Comparison of ENCODE assay signal across 9 mouse cellular contexts in genomic region chr8:104541515-104541880, GRCm38 (mm10). TPM values are rescaled to one million over a fixed set of nuclear protein-coding genes. Genes with fewer than 3 reads are reported as not detected.
A peak's percentile ranks its signal among the peaks of the same experiment; 100 is the strongest.
DNase-seq lines count a peak whose midpoint lies in the region; ATAC-seq and TF ChIP-seq lines count a peak whose summit lies in the region.
"Had no signal": no experiment of that assay in that cellular context is flagged by ENCODE, and none has a peak within 500 bp of the region (broad histone marks: within the 10 kb centered on the region; RNA-seq: fewer than 3 reads in every experiment).

No protein-coding gene starts in this region.

- no peak overlapping the region for H3K9ac ChIP-seq in liver, embryonic 14.5 days (replicated peaks)

- H3K9me3 ChIP-seq in liver, embryonic 14.5 days (ENCODE audit: control insufficient read depth, low read length): no peaks in the 10 kb centered on the region

- H3K4me2 ChIP-seq in liver, embryonic 14.5 days (ENCODE audit: low read depth): peak overlapping the region; percentile 65

- peak overlapping the region; percentile 52; the same call in 1 of the 2 replicates for H3K27ac ChIP-seq in gastrocnemius, adult 2 months
- H3K27ac ChIP-seq in testis, adult 2 months (ENCODE audit: control insufficient read depth, insufficient read depth, low read depth, low read length): no peak overlapping the region
- no peak overlapping the region for H3K27ac ChIP-seq in liver, embryonic 14.5 days

- peaks cover 11% of the 10 kb centered on the region for H3K4me1 ChIP-seq in testis, adult 2 months (ENCODE audit: control insufficient read depth, insufficient read depth, low read length)
- H3K4me1 ChIP-seq in liver, embryonic 14.5 days (replicated peaks; ENCODE audit: control insufficient read depth in 2 of 2, insufficient read depth in 2 of 2, low read length in 1 of 2): no peaks in the 10 kb centered on the region

- H3K4me3 ChIP-seq in gastrocnemius, adult 2 months: peak overlapping the region; percentile 82
- peak overlapping the region; percentile 69 for H3K4me3 ChIP-seq in testis, adult 2 months (ENCODE audit: control insufficient read depth, low read depth, low read length)
- H3K4me3 ChIP-seq in liver, embryonic 14.5 days (ENCODE audit: insufficient read depth in 1 of 2, low read depth in 2 of 2, low read length in 2 of 2): peak overlapping the region; percentile 41 to 48; a peak in 3 of 4 replicates

- TF ChIP-seq POLR2A in testis, adult 2 months (IDR thresholded peaks at IDR 0.05; ENCODE audit: control insufficient read depth, low read depth, low read length): no peak

- no peaks in the 10 kb centered on the region; the same call in 1 of the 2 replicates for H3K27me3 ChIP-seq in testis, adult 2 months (ENCODE audit: control insufficient read depth, insufficient read depth, low read length)
- H3K27me3 ChIP-seq in liver, embryonic 14.5 days (ENCODE audit: control insufficient read depth, insufficient read depth, low read length): peaks cover 47% of the 10 kb centered on the region

- no peak for TF ChIP-seq EP300 in liver, embryonic 14.5 days (IDR thresholded peaks at IDR 0.05; ENCODE audit: low read depth)

- no peak for DNase-seq in gastrocnemius, adult 2 months
- DNase-seq in gastrocnemius, postnatal 36 days: no peak
- no peak for DNase-seq in testis, postnatal 14 days (ENCODE audit: low spot score)
- DNase-seq in liver, embryonic 14.5 days (ENCODE audit: low read depth in 3 of 3, low spot score in 3 of 3): no peak
- no peak for DNase-seq in adrenal gland, postnatal 4 days (ENCODE audit: low spot score in 2 of 2)
- no peak for DNase-seq in B cell, adult 2 months
- no peak for DNase-seq in left cerebral cortex, adult 11 months (ENCODE audit: low spot score)

- no peaks in the 10 kb centered on the region for H3K36me3 ChIP-seq in testis, adult 2 months (ENCODE audit: control insufficient read depth, insufficient read depth, low read length)
- H3K36me3 ChIP-seq in liver, embryonic 14.5 days (replicated peaks; ENCODE audit: control insufficient read depth, insufficient read depth, low read depth): no peaks in the 10 kb centered on the region

- intact Hi-C loops in gastrocnemius, adult 2 months (cut with DNase I): no loop called here
- intact Hi-C loops in gastrocnemius, postnatal 36 days (cut with DNase I): no loop called here

- no peak for ATAC-seq in liver, embryonic 14.5 days (ENCODE audit: insufficient read depth)

- no peak for TF ChIP-seq CTCF in gastrocnemius, adult 2 months (IDR thresholded peaks at IDR 0.05)
- TF ChIP-seq CTCF in testis, adult 2 months (IDR thresholded peaks at IDR 0.05; ENCODE audit: control insufficient read depth, insufficient read depth, insufficient replicate concordance, low read depth, low read length): no peak
- no peak for TF ChIP-seq CTCF in liver, embryonic 14.5 days (IDR thresholded peaks at IDR 0.05; ENCODE audit: low read depth)

- WGBS in liver, embryonic 14.5 days (ENCODE audit: insufficient replicate concordance): 7% methylated on average over 8 of the region's 8 CpGs

RNA-seq across cellular contexts. Expression of gene Car7, which starts 7.0 kb away (rescaled TPM):
- total RNA-seq in gastrocnemius, adult 2 months (2021): under 1 TPM; 0.98 to 0.99 TPM
- total RNA-seq in gastrocnemius, postnatal 36 days (2021): under 1 TPM; 0.25 to 0.61 TPM
- polyA plus RNA-seq in testis, adult 2 months (2012; rRNA removed): 5.4 and 7.1 TPM in 2 replicates
- polyA plus RNA-seq in liver, embryonic 14.5 days (2012; rRNA removed): 2.5 and 5.0 TPM in 2 replicates
- polyA plus RNA-seq in liver, embryonic 14.5 days (2014; fragmentation: Nextera tagmentation; extraction: Ambion mirVana): 5.0 and 11.2 TPM in 2 replicates
- 1 to 10 TPM; 1.7 to 2.0 TPM for total RNA-seq in adrenal gland, postnatal 4 days (2021)

RNA-seq across cellular contexts. Expression of gene Nae1, which starts 7.1 kb away (rescaled TPM):
- total RNA-seq in gastrocnemius, adult 2 months (2021): 10 to 100 TPM; 26.1 to 28.3 TPM
- total RNA-seq in gastrocnemius, postnatal 36 days (2021): 10 to 100 TPM; 18.6 to 23.8 TPM
- 15.9 and 26.0 TPM in 2 replicates for polyA plus RNA-seq in testis, adult 2 months (2012; rRNA removed)
- 12.4 and 23.4 TPM in 2 replicates for polyA plus RNA-seq in liver, embryonic 14.5 days (2012; rRNA removed)
- 36.4 and 37.5 TPM in 2 replicates for polyA plus RNA-seq in liver, embryonic 14.5 days (2014; fragmentation: Nextera tagmentation; extraction: Ambion mirVana)
- total RNA-seq in adrenal gland, postnatal 4 days (2021): 10 to 100 TPM; 39.6 to 48.0 TPM

RNA-seq across cellular contexts. Expression of gene Terb1, which starts 31.8 kb away (rescaled TPM):
- not detected for total RNA-seq in gastrocnemius, adult 2 months (2021)
- total RNA-seq in gastrocnemius, postnatal 36 days (2021): not detected
- 5.6 and 6.7 TPM in 2 replicates for polyA plus RNA-seq in testis, adult 2 months (2012; rRNA removed)
- polyA plus RNA-seq in liver, embryonic 14.5 days (2012; rRNA removed): not detected in 2 replicates
- polyA plus RNA-seq in liver, embryonic 14.5 days (2014; fragmentation: Nextera tagmentation; extraction: Ambion mirVana): not detected in 2 replicates
- total RNA-seq in adrenal gland, postnatal 4 days (2021): under 1 TPM; 0.11 to 0.39 TPM
- polyA plus RNA-seq: C2C12 had no signal

RNA-seq across cellular contexts. Expression of gene Pdp2, which starts 49.8 kb away (rescaled TPM):
- total RNA-seq in gastrocnemius, adult 2 months (2021): 1 to 10 TPM; 4.0 to 4.6 TPM
- 1 to 10 TPM; 4.2 to 7.4 TPM for total RNA-seq in gastrocnemius, postnatal 36 days (2021)
- 1.2 and 1.3 TPM in 2 replicates for polyA plus RNA-seq in testis, adult 2 months (2012; rRNA removed)
- polyA plus RNA-seq in liver, embryonic 14.5 days (2012; rRNA removed): 1.4 and 1.5 TPM in 2 replicates
- polyA plus RNA-seq in liver, embryonic 14.5 days (2014; fragmentation: Nextera tagmentation; extraction: Ambion mirVana): 2.4 and 2.6 TPM in 2 replicates
- 10 to 100 TPM; 17.0 to 17.6 TPM for total RNA-seq in adrenal gland, postnatal 4 days (2021)
